Mouse (Mus musculus): Measurements from ENCODE around the gene Ube2dnl2. TPM values are rescaled to one million over a fixed set of nuclear protein-coding genes. Genes with fewer than 3 reads are reported as not detected.

Ube2dnl2 gene
- polyA plus RNA-seq (2012; rRNA removed) = not detected in 2 replicates

- Histone ChIP-seq H3K4me3 (ENCODE audit: control insufficient read depth, insufficient read depth, low read length) (no peak within 1 kb of the TSS), H3K36me3 (ENCODE audit: control insufficient read depth, insufficient read depth, low read length) (no peaks in the 10 kb centered on the region), H3K27me3 (ENCODE audit: control insufficient read depth, insufficient read depth, low read length) (no peaks in the 10 kb centered on the region), H3K27ac (ENCODE audit: control insufficient read depth, insufficient read depth, low read length) (no peak within 1 kb of the TSS), H3K4me1 (replicated peaks; ENCODE audit: control insufficient read depth, insufficient read depth, low read length) (no peaks in the 10 kb centered on the region)
- DNase-seq = no peak
- TF ChIP-seq POLR2A (IDR thresholded peaks at IDR 0.05; ENCODE audit: control insufficient read depth, extremely low read depth, insufficient read depth, low read length, poor library complexity) = no peak
- TF ChIP-seq CTCF (IDR thresholded peaks at IDR 0.05; ENCODE audit: borderline replicate concordance, control insufficient read depth, extremely low read depth, insufficient read depth, low read length, poor library complexity) = no peak
- WGBS = 74% methylated on average over 1 of the region's 1 CpGs
Observed at GRCm38 (mm10) chrX:114907282-114907681, at the start of gene Ube2dnl2. TSS of gene Ube2dnl2 (plus strand) at chrX:114907582.

- no peak for DNase-seq
- H3K4me1 ChIP-seq (replicated peaks; ENCODE audit: control insufficient read depth, insufficient read depth, low read length) = no peaks in the 10 kb centered on the region
- H3K4me3 ChIP-seq (ENCODE audit: control insufficient read depth, insufficient read depth, low read length) = no peak overlapping the region
- H3K27ac ChIP-seq (ENCODE audit: control insufficient read depth, insufficient read depth, low read length) = no peak overlapping the region
- no peaks in the 10 kb centered on the region for H3K36me3 ChIP-seq (ENCODE audit: control insufficient read depth, insufficient read depth, low read length)
- H3K27me3 ChIP-seq (ENCODE audit: control insufficient read depth, insufficient read depth, low read length) = no peaks in the 10 kb centered on the region
- TF ChIP-seq POLR2A (IDR thresholded peaks at IDR 0.05; ENCODE audit: control insufficient read depth, extremely low read depth, insufficient read depth, low read length, poor library complexity) (no peak), CTCF (IDR thresholded peaks at IDR 0.05; ENCODE audit: borderline replicate concordance, control insufficient read depth, extremely low read depth, insufficient read depth, low read length, poor library complexity) (no peak)
Observed at GRCm38 (mm10) chrX:114895489-114895888, 11.9 kb upstream of the Ube2dnl2 start.

DNA sequence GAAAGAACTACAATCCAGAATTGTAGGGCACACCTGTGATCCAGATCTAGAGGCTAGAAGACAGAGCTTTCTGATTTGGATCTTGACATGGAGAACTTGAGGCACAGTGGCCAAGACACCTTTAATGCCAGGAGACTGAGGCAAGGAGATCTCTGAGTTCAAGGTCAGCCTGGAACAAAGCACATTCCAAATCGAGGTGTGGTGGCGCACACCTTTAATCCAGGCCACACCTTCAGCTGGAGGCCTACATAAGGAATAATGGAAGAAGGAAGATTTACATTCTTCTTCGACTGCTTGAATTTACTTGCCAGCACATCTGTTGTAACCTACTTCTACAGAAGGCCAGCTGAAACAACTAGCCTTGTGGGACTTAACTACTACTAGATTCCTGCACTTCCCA lies 9.9 kb upstream of the Ube2dnl2 start:
- no peak for TF ChIP-seq CTCF (IDR thresholded peaks at IDR 0.05; ENCODE audit: borderline replicate concordance, control insufficient read depth, extremely low read depth, insufficient read depth, low read length, poor library complexity)
- no peak for TF ChIP-seq POLR2A (IDR thresholded peaks at IDR 0.05; ENCODE audit: control insufficient read depth, extremely low read depth, insufficient read depth, low read length, poor library complexity)
- DNase-seq = no peak
- Histone ChIP-seq H3K4me3 (ENCODE audit: control insufficient read depth, insufficient read depth, low read length) (no peak overlapping the region), H3K4me1 (replicated peaks; ENCODE audit: control insufficient read depth, insufficient read depth, low read length) (no peaks in the 10 kb centered on the region), H3K27me3 (ENCODE audit: control insufficient read depth, insufficient read depth, low read length) (no peaks in the 10 kb centered on the region), H3K27ac (ENCODE audit: control insufficient read depth, insufficient read depth, low read length) (no peak overlapping the region), H3K36me3 (ENCODE audit: control insufficient read depth, insufficient read depth, low read length) (no peaks in the 10 kb centered on the region)
- 88% methylated on average over 3 of the region's 3 CpGs for WGBS

- no peak overlapping the region for H3K27ac ChIP-seq (ENCODE audit: control insufficient read depth, insufficient read depth, low read length)
- no peaks in the 10 kb centered on the region for H3K36me3 ChIP-seq (ENCODE audit: control insufficient read depth, insufficient read depth, low read length)
- H3K4me3 ChIP-seq (ENCODE audit: control insufficient read depth, insufficient read depth, low read length) = no peak overlapping the region
- H3K4me1 ChIP-seq (replicated peaks; ENCODE audit: control insufficient read depth, insufficient read depth, low read length) = no peaks in the 10 kb centered on the region
- no peaks in the 10 kb centered on the region for H3K27me3 ChIP-seq (ENCODE audit: control insufficient read depth, insufficient read depth, low read length)
- no peak for TF ChIP-seq CTCF (IDR thresholded peaks at IDR 0.05; ENCODE audit: borderline replicate concordance, control insufficient read depth, extremely low read depth, insufficient read depth, low read length, poor library complexity)
- no peak for TF ChIP-seq POLR2A (IDR thresholded peaks at IDR 0.05; ENCODE audit: control insufficient read depth, extremely low read depth, insufficient read depth, low read length, poor library complexity)
- DNase-seq = no peak
Observed at GRCm38 (mm10) chrX:114903391-114903790, 4.0 kb upstream of the Ube2dnl2 start.

GRCm38 (mm10) chrX:114904712-114905111 lies 2.7 kb upstream of the Ube2dnl2 start, which contains the start of gene Ube2dnl1:
TSS of gene Ube2dnl1 (plus strand) at chrX:114905012.
- TF ChIP-seq CTCF (IDR thresholded peaks at IDR 0.05; ENCODE audit: borderline replicate concordance, control insufficient read depth, extremely low read depth, insufficient read depth, low read length, poor library complexity) = no peak
- no peak for TF ChIP-seq POLR2A (IDR thresholded peaks at IDR 0.05; ENCODE audit: control insufficient read depth, extremely low read depth, insufficient read depth, low read length, poor library complexity)
- DNase-seq = no peak

DNA sequence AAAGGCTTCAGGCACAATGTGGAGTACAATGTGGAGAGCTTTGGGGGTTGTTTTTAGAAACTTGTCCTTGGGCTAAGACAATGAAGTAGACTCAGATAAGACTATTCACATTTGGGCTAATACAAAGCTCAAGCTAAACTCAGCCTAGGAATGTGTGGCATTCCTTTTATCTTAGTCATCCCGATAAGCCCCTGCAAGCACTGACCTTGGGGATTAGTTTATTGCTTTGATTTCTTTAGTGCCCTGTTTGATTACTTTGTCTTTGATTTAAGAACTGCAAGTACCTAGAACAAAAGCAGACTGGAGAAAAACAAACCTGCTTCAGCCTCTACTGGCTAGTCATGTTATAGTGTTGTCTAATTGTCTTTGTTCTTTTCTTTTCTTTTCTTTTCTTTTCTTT lies 47.7 kb downstream of the Ube2dnl2 start:
- no peak overlapping the region for H3K27ac ChIP-seq (ENCODE audit: control insufficient read depth, insufficient read depth, low read length)
- no peaks in the 10 kb centered on the region for H3K4me1 ChIP-seq (replicated peaks; ENCODE audit: control insufficient read depth, insufficient read depth, low read length)
- H3K36me3 ChIP-seq (ENCODE audit: control insufficient read depth, insufficient read depth, low read length) = no peaks in the 10 kb centered on the region
- WGBS = 34% methylated on average over 1 of the region's 1 CpGs
- no peaks in the 10 kb centered on the region for H3K27me3 ChIP-seq (ENCODE audit: control insufficient read depth, insufficient read depth, low read length)
- DNase-seq = no peak
- H3K4me3 ChIP-seq (ENCODE audit: control insufficient read depth, insufficient read depth, low read length) = no peak overlapping the region
- TF ChIP-seq POLR2A (IDR thresholded peaks at IDR 0.05; ENCODE audit: control insufficient read depth, extremely low read depth, insufficient read depth, low read length, poor library complexity) = no peak
- TF ChIP-seq CTCF (IDR thresholded peaks at IDR 0.05; ENCODE audit: borderline replicate concordance, control insufficient read depth, extremely low read depth, insufficient read depth, low read length, poor library complexity) = no peak

More at GRCm38 (mm10) chrX:114904712-114905111, 2.7 kb upstream of the Ube2dnl2 start, which contains the start of gene Ube2dnl1:
- Histone ChIP-seq H3K36me3 (ENCODE audit: control insufficient read depth, insufficient read depth, low read length) (no peaks in the 10 kb centered on the region), H3K27me3 (ENCODE audit: control insufficient read depth, insufficient read depth, low read length) (no peaks in the 10 kb centered on the region), H3K27ac (ENCODE audit: control insufficient read depth, insufficient read depth, low read length) (no peak within 1 kb of the TSS), H3K4me3 (ENCODE audit: control insufficient read depth, insufficient read depth, low read length) (no peak within 1 kb of the TSS), H3K4me1 (replicated peaks; ENCODE audit: control insufficient read depth, insufficient read depth, low read length) (no peaks in the 10 kb centered on the region)
- WGBS = 85% methylated on average over 5 of the region's 5 CpGs

Other genes starting within 250 kb of the Ube2dnl2 start
- not detected in 2 replicates for gene Ube2dnl1, start 2.6 kb upstream of the Ube2dnl2 start, polyA plus RNA-seq (2012; rRNA removed)

Data from thymus, adult 2 months (tissue).